Mouse (Mus musculus) midbrain, embryonic 11.5 days (tissue): ENCODE measurements around the gene Ube2j1. TPM values are rescaled to one million over a fixed set of nuclear protein-coding genes. Genes with fewer than 3 reads are reported as not detected.
A peak's percentile ranks its signal among the peaks of the same experiment; 100 is the strongest.

Experiments
- ATAC-seq: fragments of 200-750 bp; cut with Nextera tagmentation; 2 replicates; pipeline ENCODE4 v1.8.0; 2017; ENCODE audit warnings: moderate TSS enrichment, moderate library complexity; ENCODE audit not compliant: low FRiP score
- DNase-seq: peaks from one replicate; pipeline ENCODE4 v3.0.0; 2015; ENCODE audit warnings: low spot score; ENCODE audit errors: missing footprints
- H3K27ac ChIP-seq: fragments of 300-500 bp; sonication (generic); 2 replicates; pipeline ENCODE4 v1.5.1; 2014; ENCODE audit warnings: low read depth, low read length
- H3K27me3 ChIP-seq: fragments of 300-500 bp; sonication (generic); 2 replicates; pipeline ENCODE4 v1.6.1; 2014; ENCODE audit warnings: mild to moderate bottlenecking, low read length, moderate library complexity, mixed read lengths; ENCODE audit not compliant: control insufficient read depth, insufficient read depth
- H3K36me3 ChIP-seq: fragments of 300-500 bp; sonication (generic); 2 replicates; pipeline ENCODE4 v1.6.1; 2014; ENCODE audit warnings: mild to moderate bottlenecking, low read length, moderate library complexity, mixed read lengths; ENCODE audit not compliant: control insufficient read depth, insufficient read depth
- H3K4me1 ChIP-seq: fragments of 300-500 bp; sonication (generic); 2 replicates; pipeline ENCODE4 v1.6.1; 2014; ENCODE audit warnings: low read length; ENCODE audit not compliant: control insufficient read depth, insufficient read depth
- H3K4me2 ChIP-seq: fragments of 300-500 bp; sonication (generic); 2 replicates; pipeline ENCODE4 v1.6.1; 2014; ENCODE audit warnings: mild to moderate bottlenecking, moderate library complexity
- H3K4me3 ChIP-seq: fragments of 300-500 bp; sonication (generic); 2 replicates; pipeline ENCODE4 v1.5.1; 2014; ENCODE audit warnings: low read depth, low read length
- H3K9ac ChIP-seq: fragments of 300-500 bp; sonication (generic); 2 replicates; pipeline ENCODE4 v1.6.1; 2014; ENCODE audit warnings: low read length
- H3K9me3 ChIP-seq: fragments of 300-500 bp; sonication (generic); 2 replicates; pipeline ENCODE4 v1.6.1; 2016; ENCODE audit warnings: low read length; ENCODE audit not compliant: control insufficient read depth
- WGBS: fragments of 180-500 bp; shearing (Covaris S2); extraction: QIAGEN DNeasy Blood & Tissue Kit; methylation state at CpG from one replicate; pipeline ENCODE4 v1.1.7; 2014; 5-methylcytosine and 5-hydroxymethylcytosine counted together
- polyA plus RNA-seq: library from polyadenylated mRNA; unstranded; fragments of >200 nt; fragmentation: Nextera tagmentation; extraction: Ambion mirVana; gene quantifications from 2 replicates; pipeline ENCODE4 v1.2.1, GENCODE M21; 2014

Gene Ube2j1
- polyA plus RNA-seq, 1 experiment from 2014 or later = 59.6 TPM

DNA sequence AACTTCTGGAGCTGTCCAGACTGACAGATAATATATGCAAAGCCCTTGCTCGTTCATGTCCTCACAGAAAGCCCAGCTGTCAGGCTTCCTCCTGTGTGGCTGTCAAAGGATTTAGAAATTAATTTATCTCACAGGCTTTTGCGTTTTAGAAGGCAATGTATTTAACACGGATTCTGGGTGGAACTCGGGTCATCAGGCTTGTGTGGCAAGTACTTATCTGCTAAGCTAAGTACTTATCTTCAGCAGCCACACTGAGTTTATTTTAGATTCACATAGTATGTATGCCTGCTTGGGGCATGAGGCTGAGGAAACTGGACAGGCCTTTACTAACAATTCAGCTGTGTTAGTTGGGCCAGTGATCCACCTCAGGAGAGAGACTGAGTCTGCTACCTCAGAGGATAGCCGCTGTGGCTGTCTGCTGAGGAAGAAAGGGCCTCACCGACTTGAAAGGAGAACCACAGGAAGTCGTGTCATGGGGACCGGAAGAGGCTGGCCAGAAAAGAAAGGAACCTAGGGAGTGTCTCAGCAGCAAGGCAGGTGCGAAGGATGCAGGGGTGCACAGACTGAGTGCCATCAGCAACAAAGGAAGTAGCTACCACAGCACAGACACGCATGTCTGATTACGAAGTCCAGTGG is 41.4 kb downstream of the Ube2j1 start:
- peak overlapping the region; percentile 10; the same call in 1 of the 2 replicates for H3K9ac ChIP-seq
- 38% methylated on average over 11 of the region's 11 CpGs for WGBS
- H3K4me2 ChIP-seq = no peak overlapping the region
- peaks cover 8% of the 10 kb centered on the region for H3K4me1 ChIP-seq
- H3K9me3 ChIP-seq = no peaks in the 10 kb centered on the region
- no peaks in the 10 kb centered on the region for H3K36me3 ChIP-seq
- H3K27ac ChIP-seq = peak overlapping the region; percentile 59; the same call in 1 of the 2 replicates
- no peaks in the 10 kb centered on the region for H3K27me3 ChIP-seq
- H3K4me3 ChIP-seq = no peak overlapping the region
- ATAC-seq (peak; percentile 63), DNase-seq (peak; percentile 88)

DNA sequence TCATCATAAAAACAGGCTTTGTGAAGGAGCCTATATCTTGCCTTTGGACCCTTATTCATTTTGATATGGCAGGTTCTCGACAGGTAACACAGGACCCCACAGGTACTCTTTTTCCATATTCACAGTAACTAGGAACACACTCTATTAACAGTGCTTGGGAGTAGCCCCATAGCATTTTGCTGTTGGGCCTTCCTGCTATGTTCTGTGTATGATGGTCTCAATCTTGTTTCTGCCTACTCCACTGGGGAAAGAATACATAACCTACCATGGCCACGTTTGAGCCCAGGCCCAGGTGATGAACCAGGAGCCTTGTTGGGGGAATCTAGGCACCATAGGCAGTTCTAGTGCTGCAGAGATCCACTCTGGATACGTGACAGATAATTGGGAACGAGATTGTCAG is 43.2 kb downstream of the Ube2j1 start:
- no peaks in the 10 kb centered on the region for H3K36me3 ChIP-seq
- no peaks in the 10 kb centered on the region for H3K9me3 ChIP-seq
- ATAC-seq = no peak
- no peak overlapping the region for H3K9ac ChIP-seq
- H3K4me2 ChIP-seq = no peak overlapping the region
- H3K27me3 ChIP-seq = no peaks in the 10 kb centered on the region
- peak; percentile 68 for DNase-seq
- no peak overlapping the region for H3K4me3 ChIP-seq
- no peak overlapping the region for H3K27ac ChIP-seq
- 84% methylated on average over 4 of the region's 4 CpGs for WGBS
- peaks cover 8% of the 10 kb centered on the region for H3K4me1 ChIP-seq

DNA sequence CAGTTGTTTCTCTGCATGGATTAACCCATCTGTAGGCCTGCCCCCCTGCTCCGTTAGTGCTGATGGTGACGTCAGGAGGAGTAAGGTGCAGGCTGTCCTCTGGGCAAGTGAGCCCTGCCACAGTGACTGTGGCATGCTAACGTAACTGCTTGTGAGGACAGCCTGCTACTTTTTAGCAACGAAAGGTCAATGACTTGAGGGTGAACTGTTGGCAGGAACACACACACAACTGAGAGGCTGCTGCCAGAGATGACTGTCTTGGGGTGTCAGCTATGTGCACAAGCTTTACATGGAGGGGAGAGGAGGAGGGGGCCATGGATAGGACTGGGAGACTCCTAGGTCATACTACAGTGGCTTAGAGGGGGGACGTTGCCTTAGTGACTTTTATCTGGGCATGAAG is 43.6 kb downstream of the Ube2j1 start:
- no peaks in the 10 kb centered on the region for H3K27me3 ChIP-seq
- no peak for ATAC-seq
- 74% methylated on average over 5 of the region's 5 CpGs for WGBS

DNA sequence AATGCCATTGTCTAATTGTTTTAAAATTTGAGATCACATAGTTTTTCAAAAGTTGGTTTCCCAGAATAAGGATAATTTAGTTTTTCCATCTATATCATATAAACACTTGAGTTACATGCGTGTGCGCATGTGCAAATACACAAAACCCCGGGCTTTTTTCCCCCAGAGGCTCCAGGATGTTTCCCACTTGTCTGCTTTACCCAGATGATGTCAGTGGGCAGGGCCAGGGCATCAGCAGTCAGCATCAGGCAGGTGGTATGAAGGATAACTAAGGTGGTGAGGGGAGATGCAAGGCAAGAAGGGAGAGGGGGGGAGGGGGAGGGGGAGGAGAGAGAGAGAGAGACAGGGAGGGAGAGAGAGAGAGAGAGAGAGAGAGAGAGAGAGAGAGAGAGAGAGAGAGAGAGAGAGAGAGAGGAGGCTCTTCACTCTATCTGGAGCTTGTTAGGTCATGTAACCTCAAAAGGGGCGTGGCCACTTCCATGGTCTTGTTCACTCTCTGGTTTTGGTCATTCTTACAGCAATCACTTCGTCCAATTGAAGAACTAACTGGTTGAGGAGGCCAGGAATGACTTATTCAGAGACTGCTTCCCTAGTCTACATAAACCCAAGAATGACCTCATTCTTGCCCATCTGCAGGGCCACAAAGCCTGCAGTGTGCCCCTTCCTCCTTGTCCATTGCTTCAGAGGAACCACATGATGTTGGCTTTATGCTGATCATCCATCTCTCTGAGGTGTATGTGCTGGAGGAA is 44.7 kb downstream of the Ube2j1 start:
- Histone ChIP-seq H3K36me3 (no peaks in the 10 kb centered on the region), H3K4me3 (no peak overlapping the region), H3K27me3 (no peaks in the 10 kb centered on the region), H3K27ac (no peak overlapping the region), H3K9ac (no peak overlapping the region), H3K9me3 (no peaks in the 10 kb centered on the region), H3K4me1 (peaks cover 8% of the 10 kb centered on the region), H3K4me2 (no peak overlapping the region)
- WGBS = 89% methylated on average over 5 of the region's 5 CpGs
- peak; percentile 53 for DNase-seq
- no peak for ATAC-seq

More for the DNA sequence above, 43.6 kb downstream of the Ube2j1 start:
- Histone ChIP-seq H3K4me1 (peaks cover 8% of the 10 kb centered on the region), H3K36me3 (no peaks in the 10 kb centered on the region), H3K4me2 (no peak overlapping the region), H3K27ac (no peak overlapping the region), H3K4me3 (no peak overlapping the region), H3K9me3 (no peaks in the 10 kb centered on the region), H3K9ac (no peak overlapping the region)
- DNase-seq = peak; percentile 8

DNA sequence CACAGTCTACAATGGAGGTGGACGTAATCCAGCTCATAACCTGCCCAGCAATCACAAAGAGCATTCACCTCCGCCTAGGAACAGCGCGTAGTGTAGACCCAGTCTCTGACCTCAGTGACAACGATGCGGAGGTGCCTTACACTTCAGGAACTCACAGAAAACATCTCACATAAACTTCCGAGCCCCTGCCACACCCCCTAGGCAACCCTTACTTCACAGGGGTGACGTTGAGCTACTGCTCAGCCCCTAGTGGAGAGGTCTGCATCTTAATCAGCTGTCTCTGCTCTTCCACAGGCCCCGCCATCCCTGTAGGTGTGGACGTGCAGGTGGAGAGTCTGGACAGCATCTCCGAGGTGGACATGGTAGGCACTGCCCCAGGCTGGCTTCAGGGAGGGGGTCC is 45.9 kb downstream of the Ube2j1 start:
- H3K9ac ChIP-seq = no peak overlapping the region
- no peak overlapping the region for H3K27ac ChIP-seq
- H3K4me2 ChIP-seq = no peak overlapping the region
- H3K27me3 ChIP-seq = no peaks in the 10 kb centered on the region
- no peak overlapping the region for H3K4me3 ChIP-seq
- H3K4me1 ChIP-seq = peaks cover 8% of the 10 kb centered on the region
- no peak for DNase-seq
- H3K9me3 ChIP-seq = no peaks in the 10 kb centered on the region
- 83% methylated on average over 11 of the region's 11 CpGs for WGBS
- ATAC-seq = no peak
- no peaks in the 10 kb centered on the region for H3K36me3 ChIP-seq

DNA sequence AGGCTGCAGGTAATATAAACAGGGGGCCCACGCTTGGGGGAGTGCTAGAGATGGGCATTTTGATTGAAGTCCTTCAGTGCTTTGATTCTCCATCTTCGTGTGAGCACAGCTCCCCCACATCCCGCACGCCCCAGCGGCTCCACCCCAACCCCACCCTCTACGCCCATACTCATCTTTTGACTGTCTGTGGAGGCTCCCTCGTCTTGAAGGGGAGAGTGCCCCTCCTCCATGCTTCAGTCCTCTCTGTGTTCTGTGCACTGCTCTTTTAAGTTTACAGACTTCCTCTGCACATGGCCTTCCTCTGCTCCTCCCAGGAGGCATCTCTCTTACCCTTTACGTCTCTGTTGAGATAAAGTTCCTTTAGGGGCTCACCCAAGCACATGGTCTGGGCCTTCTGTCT is 46.5 kb downstream of the Ube2j1 start:
- WGBS = 71% methylated on average over 8 of the region's 8 CpGs
- no peaks in the 10 kb centered on the region for H3K36me3 ChIP-seq
- ATAC-seq = no peak

DNA sequence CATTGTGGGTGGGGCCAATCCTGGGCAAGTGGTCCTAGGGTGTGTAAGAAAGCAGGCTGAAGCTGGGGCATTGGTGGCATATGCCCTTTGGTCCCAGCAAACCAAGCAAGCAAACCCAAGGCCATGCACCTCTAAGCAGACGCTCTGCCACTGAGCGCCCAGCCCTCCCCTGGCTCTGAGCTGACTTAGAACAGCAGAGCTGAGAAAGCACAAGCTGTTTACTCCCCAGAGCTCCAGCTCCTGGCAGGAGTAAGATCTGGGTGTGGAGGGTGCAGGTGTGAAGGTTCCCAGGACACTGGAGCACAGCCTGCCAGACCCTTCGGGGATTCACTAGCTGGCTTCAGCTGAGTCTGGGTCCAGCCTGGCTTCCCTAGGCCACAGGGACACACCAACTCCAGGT is 47.3 kb downstream of the Ube2j1 start:
- Histone ChIP-seq H3K9ac (no peak overlapping the region), H3K27me3 (no peaks in the 10 kb centered on the region), H3K4me2 (no peak overlapping the region), H3K4me3 (no peak overlapping the region), H3K4me1 (no peaks in the 10 kb centered on the region), H3K27ac (no peak overlapping the region), H3K36me3 (no peaks in the 10 kb centered on the region), H3K9me3 (no peaks in the 10 kb centered on the region)
- ATAC-seq (no peak), DNase-seq (no peak)
- WGBS = 96% methylated on average over 3 of the region's 3 CpGs

More for the DNA sequence above, 46.5 kb downstream of the Ube2j1 start:
- Histone ChIP-seq H3K9me3 (no peaks in the 10 kb centered on the region), H3K9ac (no peak overlapping the region), H3K27me3 (no peaks in the 10 kb centered on the region), H3K4me2 (no peak overlapping the region), H3K4me3 (no peak overlapping the region), H3K27ac (no peak overlapping the region), H3K4me1 (peaks cover 4% of the 10 kb centered on the region)
- DNase-seq = no peak

DNA sequence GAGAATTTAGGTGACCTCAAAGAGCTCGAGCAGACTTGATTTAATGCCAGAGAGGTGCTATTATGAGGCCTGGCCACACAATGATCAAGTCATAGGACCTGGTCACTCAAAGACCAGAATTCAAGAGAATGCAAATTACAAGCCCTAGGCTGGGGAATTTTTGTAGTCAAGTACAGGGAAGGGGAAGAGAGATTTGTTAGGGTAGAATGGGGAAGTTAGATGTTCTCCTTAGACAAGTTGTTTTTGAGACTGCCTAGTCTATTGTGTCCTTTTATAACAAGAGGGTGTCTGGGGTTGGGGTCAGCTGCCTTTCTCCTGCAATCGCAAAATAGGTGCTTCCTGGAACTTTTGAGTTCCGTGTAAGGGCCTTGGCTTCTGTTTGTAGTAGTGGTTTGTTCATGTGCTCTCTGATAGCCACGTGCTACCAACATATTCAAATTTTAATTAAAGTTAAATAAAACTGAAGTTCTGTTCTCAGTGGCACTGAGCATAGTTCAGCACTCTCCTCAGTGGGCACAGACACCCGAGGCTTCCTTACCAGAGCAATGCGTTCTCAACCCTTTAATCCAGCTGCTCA is 68.0 kb downstream of the Ube2j1 start:
- no peaks in the 10 kb centered on the region for H3K4me1 ChIP-seq
- no peaks in the 10 kb centered on the region for H3K27me3 ChIP-seq
- WGBS = 85% methylated on average over 6 of the region's 6 CpGs
- H3K27ac ChIP-seq = no peak overlapping the region
- H3K36me3 ChIP-seq = no peaks in the 10 kb centered on the region
- H3K9me3 ChIP-seq = no peaks in the 10 kb centered on the region
- no peak overlapping the region for H3K4me2 ChIP-seq
- no peak overlapping the region for H3K9ac ChIP-seq
- DNase-seq = no peak
- H3K4me3 ChIP-seq = no peak overlapping the region
- ATAC-seq = no peak
